Mouse (Mus musculus) gastrocnemius, postnatal 36 days (tissue): Measurements from ENCODE around the gene Ndufa11. TPM values are rescaled to one million over a fixed set of nuclear protein-coding genes. Genes with fewer than 3 reads are reported as not detected.
A peak's percentile ranks its signal among the peaks of the same experiment; 100 is the strongest.

Source experiments
- DNase-seq, 2 experiments: peaks; one replicate each; pipeline ENCODE4 v3.0.0; 2022
- intact Hi-C: fragments of 180-260 bp; cut with DNase I; formaldehyde crosslinking; loops from one replicate; pipeline ENCODE4 v1.15.1; 2025
- total RNA-seq, 2 experiments: library from RNA; stranded (reverse); gene quantifications; 2 replicates each; pipeline ENCODE4 v1.2.3; 2021

Ndufa11 gene
- total RNA-seq, 2 experiments from 2014 or later, result 425 to 470 TPM

DNA sequence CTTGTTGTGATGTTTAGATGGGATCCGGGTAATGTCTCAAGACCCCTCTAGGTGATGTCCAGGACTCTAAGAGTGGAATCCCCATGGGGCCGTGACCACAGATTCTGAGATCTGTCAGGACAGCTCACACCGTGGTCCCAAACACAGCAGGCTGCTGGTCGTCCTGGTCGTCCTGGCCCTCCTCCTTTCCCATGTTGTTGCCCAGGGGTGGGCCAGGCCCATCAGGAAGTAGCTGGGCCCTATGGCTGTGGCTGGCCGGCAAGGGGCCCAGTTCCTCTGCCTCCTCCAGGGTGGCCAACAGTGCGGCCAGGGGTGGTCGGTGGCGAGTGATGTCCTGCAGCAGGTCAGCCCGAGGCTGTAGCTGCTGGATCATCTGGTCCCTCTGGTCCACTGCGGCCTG lies 2.2 kb upstream of the Ndufa11 start:
- DNase-seq, result no peak
- intact Hi-C loops, result no loop called here

DNA sequence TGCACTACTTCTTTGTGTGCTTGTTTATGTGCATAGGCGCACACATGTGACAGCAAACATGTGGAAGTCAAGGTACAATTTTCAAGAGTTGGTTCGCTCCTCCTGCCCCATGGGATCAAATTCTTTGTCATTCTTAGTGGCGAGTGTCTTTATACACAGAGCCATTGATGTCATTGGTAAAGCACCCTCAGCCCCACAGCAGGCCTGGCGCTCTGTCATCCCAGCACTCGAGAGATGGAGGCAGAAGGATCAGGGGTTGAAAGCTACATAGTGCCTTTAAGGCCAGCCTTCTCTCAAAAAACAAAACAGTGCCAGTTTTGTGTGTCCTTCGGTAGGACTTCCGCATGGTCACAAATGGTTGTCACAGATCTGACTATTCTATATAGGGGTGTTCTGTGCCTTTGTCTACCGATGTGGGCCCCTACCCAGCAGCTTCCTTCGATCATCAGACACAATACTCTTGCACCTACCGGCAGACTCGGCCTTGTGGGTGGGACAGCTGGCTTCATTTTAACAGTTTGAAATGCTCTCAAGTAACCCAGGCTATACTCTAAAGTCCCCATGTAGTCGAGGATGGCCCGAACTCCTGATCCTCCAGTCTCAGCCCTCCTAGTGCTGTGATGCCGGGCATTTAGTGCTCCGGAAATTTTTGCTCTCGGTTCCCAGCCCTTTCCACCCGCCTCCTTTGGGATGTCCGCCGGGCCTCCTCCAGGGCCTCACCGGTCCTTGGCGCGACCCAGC lies 1.5 kb upstream of the Ndufa11 start:
- intact Hi-C loops, result no loop called here

DNA sequence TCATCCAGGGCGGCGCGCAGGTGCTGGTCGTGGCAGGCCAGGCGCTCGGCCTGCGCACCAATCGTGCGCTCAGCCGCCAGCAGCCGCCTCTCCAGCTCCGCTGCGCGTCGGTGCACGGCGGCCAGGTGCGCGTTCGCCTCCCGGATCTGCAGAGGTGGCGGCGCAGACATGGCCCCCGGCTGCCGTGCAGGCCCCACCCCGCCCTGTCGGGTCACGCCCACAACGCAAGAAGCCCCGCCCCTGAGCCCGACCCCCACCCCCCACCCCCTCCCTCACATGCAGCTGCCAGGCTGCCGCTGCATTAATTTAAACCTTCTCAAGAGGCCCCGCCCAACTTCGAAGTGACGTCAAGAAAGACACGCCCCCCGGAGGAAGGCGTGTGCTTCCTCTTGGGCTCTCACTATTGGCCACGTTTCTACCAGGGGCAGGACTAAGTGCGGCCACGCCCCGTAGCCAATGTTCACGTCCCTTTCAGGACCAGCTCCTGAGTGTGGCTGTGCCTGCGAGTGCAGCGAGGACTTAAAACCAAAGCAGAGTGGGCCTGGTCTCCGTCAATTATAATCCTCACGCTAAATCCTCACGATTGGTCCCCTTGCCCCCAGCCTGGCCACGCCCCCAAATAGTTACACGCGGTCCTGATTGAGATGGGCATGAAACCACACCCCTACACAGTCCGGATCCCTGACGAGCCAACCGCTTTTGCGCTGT lies 758 bp upstream of the Ndufa11 start:
- peak; percentile 93 to 98 for DNase-seq
- intact Hi-C loops, result no loop called here

More for the DNA sequence above, 1.5 kb upstream of the Ndufa11 start:
- no peak for DNase-seq

DNA sequence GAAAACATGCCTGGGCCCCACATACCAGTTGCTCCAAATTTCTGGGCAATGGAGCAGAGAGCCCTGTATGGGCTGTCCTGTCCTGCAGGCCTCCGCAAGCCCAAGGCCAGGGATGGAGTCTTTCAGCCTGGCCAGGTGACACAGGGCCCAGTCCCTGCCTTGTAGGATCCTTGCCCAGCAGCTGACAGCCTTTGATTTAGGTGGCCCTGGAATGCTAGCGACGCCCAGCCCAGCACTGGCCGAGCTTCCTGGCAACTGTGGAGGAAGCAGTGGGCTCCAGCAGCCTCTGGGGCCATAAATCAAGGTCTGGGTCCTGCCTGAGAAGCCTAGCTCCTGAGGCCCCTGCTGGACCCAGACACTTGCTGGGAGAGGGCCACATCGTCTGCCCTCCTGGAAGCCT lies 4.9 kb downstream of the Ndufa11 start:
- intact Hi-C loops, result loop anchor here (5.0 kb wide), 1 partner anchor 35 kb away; the partner anchor contains the start of gene Nrtn
- peak in 1 of 2 experiments; percentile 66 for DNase-seq

DNA sequence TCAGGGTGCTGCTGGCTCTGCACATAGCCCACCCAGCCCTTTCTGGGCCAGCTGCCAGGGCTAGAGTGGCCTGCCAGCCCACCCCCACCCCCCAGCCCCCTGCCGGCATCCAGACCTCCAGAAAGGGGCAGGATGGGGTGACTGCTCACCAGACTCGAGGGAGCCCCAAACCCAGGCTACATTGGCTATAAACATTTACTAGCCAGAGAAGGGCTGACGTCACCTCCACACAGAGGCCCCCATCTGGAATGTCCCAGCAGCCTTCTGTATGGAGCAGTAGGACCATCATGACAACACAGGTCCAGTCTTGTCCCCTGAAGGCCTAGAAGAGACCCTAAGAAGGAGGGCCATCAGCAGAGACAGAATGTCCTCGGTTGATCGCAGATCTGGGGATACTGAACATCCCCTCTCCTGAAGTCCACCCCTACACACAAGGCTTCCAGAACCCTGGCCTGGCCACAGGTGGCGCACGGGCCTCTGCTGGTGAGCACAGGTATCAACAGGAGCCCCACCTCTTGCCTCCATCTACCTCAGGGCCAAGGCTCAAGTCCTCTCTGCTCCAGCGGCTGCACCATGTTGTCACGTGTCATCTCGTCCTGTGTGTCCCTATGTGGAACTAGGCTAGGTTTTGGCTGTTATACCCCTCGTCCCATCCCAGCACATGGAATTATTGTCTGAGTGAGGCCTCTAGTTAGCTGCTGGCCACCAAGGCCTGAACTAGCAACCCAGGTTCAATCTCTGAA lies 6.0 kb downstream of the Ndufa11 start:
- DNase-seq, result no peak
- intact Hi-C loops, result loop anchor here (5.0 kb wide), 1 partner anchor 34 kb away; the partner anchor contains the start of gene Nrtn

DNA sequence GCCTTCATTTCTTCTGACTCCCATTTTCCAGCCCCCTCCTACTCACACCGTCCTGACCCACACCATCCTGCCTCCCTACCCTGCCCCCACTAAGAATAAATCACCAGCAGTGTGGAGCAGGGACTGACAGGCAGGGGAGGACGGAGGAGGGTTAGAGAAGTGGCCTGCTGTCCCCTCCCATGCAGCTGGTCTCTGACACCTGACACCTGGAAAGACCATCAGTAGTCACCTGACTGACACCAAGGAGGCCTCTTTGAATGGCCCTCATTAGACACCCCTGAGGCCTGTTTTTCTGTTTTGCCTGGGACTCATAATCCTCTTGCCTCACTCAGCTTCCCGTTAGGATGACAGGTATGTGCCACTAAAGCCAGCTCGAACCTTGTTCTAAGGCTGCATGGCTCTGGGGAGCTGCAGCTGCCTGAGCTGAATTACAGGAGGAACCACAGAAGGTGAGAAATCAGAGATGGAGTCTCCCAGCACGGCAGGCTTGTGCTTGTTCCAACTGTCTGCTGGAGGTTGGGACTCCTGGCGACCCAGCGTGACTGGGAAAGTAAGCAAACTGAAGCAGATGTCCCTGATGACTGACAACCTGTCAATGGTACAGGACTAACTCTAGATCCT lies 9.6 kb downstream of the Ndufa11 start:
- DNase-seq, result no peak
- intact Hi-C loops, result no loop called here

DNA sequence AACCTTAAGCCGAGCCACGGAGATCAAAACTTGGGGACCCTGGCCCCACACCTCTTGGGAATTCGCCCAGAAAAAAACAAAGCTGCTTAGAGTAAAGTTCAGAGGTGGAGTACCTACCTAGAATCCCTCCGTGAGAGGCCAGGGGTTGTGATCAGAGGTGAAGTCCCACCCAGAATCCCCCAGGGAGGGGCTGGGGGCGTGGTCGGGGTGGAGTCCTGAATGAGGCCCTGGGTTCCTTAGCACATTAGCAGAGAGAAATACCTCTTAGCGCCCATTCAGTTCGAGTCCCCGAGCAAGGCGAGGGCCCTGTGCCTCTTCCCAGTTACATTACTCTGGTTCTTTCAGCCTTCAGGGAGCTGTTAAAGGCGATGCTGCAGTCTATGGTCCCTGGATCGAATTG lies 10.1 kb downstream of the Ndufa11 start:
- no peak for DNase-seq
- intact Hi-C loops, result no loop called here

DNA sequence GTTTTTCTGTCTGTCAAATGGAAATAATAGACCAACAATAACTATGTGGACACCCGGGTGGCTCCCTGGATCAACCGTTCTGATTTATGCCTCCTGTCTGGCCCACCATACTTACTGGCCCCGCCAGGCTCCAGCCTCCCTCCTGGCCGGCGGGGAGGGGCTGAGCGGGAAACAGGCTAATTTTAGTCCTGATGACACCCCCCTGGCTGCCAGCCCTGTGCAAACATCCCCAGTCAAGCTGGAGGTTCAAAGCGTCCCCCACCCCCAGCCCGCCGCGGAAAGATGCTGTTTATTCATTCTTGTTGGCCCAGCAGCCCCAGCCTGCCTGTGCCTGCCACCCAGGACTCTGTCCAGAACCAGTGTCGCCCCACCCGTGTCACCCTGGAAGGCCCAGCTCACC lies 10.6 kb downstream of the Ndufa11 start:
- intact Hi-C loops, result no loop called here

DNA sequence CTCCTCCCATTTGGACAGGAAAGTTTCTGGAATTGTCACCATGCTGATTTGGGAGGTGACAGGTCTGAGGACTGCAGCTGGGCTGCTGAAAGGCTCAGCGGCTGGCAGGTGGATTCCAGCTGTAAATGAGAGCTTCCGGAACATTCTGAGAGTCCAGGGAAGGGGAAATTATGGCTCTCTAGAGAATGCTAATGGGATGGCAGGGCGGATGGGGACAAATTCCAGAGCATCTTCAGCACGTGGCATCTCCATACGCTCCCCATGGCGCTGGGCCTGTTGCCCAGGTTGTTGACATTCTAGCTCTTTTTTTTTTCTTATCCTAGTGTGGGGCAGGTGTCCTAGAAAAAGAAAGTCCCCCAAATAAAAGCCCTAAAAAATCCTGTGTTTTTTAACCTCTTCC lies 11.6 kb downstream of the Ndufa11 start:
- no peak for DNase-seq
- intact Hi-C loops, result no loop called here

More for the DNA sequence above, 10.6 kb downstream of the Ndufa11 start:
- DNase-seq, result no peak

DNA sequence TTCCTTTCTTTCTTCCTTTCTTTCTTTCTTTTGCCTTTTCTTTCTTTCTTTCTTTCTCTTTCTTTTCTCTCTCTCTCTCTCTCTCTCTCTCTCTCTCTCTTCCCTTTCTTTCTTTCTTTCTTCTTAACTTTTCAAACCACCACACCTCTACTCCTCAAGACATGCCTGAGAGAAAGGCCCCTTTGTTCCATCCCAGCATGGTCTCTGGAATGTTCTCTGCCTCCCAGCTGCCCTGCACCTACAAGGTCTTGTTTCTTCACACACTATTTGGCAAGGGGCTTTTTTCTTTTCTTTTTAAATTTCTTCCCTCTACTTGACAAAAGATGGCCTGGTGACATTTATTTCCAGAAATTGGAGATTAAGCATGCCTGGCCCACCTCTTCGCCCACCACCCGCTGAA lies 12.1 kb downstream of the Ndufa11 start:
- intact Hi-C loops, result no loop called here

DNA sequence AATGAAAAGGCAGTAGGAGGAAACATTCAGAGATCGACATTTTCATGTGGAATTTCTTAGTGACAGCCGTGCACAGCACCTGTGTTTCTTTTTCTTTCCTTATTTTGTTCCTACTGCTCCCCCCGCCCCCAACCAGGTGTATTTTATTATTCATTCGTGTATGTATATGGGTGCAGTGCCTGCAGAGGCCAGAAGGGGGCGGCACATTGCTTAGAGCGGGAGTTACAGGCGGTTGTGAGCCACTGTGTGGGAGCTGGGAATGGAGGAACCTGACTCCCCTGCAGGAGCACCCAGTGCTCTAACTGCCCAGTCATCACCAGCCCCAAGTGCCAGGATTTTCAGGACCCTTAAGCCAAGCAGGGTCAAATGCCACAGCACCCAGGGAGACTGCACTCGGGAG lies 19.0 kb downstream of the Ndufa11 start:
- intact Hi-C loops, result no loop called here

More for the DNA sequence above, 12.1 kb downstream of the Ndufa11 start:
- no peak for DNase-seq

DNA sequence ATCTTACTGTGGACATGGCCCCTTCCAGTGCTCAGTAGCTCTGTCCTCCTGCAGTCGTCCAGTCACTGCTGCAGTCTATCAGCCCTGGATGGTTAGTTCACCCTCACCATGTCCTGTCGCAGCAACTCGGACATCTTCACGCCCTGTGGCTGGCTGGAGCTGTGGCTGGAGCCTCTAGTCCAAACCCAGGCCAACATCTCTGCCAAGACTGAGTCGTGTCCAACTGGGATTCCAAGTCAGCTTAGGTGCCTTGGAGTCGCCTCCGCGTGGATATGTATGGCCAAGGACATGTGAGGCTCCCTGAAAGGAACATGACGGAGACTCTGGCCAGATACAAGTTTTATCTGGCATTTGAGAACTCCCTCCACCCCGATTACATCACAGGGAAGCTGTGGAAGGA lies 20.7 kb downstream of the Ndufa11 start:
- no peak for DNase-seq
- intact Hi-C loops, result no loop called here

More for the DNA sequence above, 19.0 kb downstream of the Ndufa11 start:
- DNase-seq, result no peak

DNA sequence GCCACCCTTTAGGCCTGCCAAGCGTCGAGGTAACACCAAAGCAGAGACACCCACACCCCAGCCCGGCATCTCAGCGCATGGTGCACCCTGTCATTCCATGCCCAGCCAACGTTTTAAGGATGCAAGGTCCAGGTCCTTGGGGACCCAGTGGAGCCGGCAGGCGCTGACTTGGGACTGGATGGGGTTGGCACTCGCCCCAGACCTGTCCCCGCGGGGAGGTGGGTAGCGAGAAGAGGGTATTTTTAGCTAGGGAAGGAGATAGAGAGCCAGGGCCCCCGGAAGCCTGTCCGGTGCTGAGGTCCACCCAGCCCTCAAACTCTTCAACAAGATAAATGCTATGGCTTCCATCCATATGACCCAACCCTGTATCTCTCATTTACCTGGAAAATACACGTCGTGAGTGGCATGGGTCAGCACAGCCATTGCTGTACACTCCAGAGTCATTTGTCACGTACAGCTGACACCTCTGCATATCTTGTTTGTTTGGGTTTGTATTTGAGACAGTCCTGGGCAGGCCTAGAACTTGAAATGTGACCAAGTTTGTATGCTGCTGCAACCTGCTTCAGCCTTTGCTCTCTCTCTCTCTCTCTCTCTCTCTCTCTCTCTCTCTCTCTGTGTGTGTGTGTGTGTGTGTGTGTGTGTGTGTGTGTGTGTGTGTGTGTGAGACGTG lies 22.7 kb downstream of the Ndufa11 start:
- intact Hi-C loops, result no loop called here
- DNase-seq, result no peak

DNA sequence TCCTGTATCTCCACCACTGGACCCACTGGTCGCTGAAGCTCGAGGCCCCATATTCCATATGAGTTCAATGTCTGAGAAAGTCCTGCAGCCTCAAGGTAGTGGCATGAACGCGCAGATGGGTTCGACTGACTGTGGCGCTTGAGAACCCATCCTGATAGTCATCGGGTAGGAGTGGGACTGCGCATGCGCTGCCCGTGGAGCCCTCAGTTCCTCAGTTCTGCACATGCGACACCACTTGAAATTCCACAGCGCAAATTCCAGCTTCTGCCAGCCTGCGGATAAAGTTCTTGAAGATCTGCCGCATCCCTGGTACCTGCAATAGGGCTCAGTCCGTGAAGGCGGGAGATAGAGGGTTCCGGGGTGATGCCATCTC lies 23.2 kb downstream of the Ndufa11 start:
- no peak for DNase-seq
- intact Hi-C loops, result no loop called here

DNA sequence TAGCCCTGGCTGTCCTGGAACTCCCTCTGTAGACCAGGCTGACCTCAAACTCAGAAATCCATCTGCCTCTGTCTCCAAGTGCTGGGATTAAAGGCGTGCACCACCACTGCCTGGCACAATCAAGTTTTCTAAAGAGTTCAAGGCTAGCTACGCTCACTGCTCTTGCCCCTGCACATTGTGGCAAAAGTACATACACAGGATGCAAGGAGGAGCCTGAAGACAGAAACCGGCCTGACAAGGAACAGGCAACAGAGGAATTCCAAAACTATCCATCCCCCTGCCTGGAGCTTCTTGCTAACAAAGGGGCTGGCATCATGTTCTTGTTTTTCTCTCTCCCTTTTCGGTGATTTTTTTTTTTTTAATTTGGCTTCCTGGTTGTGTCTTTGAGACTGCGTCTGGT lies 26.6 kb downstream of the Ndufa11 start:
- intact Hi-C loops, result no loop called here
- no peak for DNase-seq

DNA sequence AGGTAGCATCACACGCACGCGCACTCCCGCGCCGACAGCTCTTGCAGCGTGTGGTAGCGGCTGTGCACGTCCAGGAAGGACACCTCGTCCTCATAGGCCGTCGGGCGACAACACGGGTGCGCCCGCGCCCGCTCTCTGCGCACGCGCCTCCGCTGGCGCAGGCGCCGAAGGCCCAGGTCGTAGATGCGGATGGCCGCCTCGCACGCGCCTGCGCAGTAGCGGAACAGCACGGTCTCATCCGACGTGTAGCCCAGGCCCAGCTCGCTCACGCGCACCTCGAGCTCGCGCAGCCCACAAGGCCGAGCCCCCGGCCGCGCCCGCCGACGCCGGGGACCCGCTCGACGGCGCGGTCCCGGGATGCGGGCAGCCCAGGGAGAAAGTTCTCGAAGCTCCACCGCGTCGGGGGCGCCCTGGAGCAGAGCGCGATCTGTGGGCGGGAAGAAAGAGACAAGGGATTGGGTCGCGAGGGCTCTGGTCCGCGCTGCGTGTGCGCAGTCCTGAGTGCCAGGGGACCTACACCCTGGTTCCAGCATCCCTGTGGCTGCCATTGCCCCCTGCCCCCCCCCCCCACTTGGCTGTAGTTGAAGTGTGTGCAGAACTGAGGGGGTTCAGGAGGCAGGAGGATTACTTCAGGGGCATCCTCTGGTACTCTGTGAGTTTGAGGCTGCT lies 34.0 kb downstream of the Ndufa11 start:
- intact Hi-C loops, result no loop called here
- no peak for DNase-seq

DNA sequence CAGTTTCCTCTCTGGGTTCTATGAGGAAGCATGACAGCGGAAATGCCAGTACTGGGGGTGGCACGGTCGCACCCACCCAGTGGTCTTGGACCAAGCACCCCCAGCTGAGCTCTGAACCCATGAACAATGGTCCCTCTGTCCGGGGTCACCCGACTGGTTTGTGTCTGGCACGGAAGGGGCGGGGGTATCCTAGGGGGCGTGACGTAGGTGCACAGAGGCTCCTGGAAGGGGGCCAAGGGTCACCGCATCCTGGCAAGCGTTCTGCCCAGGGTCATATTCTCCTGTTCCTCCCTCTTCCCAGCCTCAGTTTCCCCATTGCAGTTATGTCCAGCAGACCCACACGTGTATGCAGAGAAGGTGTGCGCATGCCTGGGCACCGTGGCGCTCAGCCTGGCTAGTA lies 35.9 kb downstream of the Ndufa11 start:
- intact Hi-C loops, result no loop called here
- no peak for DNase-seq

DNA sequence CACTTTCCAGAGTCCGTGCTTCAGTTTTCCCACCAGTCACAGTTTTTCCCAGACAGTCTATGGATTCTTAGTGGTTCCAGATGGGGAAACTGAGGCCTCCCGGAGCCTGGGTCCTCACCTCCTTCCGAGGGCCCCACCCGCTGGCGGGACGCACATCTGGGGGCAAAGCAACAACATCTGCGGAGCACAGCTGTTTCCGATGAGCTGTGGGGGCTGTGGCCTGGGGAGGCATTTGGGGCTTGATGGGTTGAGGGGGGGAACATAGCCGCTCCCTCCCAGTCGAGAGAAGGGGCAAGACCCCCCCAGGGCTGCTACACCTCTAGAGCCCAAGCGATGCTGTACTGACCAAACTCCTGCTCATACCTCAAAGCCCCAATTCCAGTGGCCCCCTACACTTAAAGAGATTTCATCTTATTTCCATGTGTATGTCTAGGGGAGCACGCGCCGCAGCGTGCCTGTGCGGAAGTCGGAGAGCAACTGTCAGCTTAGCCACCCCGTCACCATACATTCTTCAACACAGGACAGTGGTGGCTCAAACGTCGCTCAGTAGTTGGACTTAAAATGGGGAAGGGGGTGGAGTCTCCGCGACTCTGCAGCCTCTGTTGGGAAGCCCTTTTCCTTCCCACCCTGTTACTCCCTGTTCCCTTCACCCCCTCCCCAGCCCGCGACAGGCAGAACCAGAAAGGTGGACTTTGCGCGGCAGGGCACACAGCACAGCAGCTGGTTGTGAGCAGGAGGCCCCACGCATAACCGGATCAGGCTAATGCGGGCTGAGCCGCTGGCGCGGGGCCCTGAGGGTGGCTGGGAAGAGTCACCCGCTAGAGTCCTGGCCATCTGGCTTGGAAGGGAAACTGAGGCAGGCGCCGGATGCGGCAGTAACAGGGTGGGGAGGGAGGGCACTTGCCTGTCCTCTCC lies 37.0 kb downstream of the Ndufa11 start:
- intact Hi-C loops, result loop anchor here (5.0 kb wide), 5 partner anchors 32 to 142 kb away; partner anchors contain the start of genes Catsperd, Lonp1 and Rpl36
- DNase-seq, result no peak
